11 mouse cellular contexts compared by ENCODE assay signal in genomic region chr5:129731021-129731420, GRCm38 (mm10). TPM values are rescaled to one million over a fixed set of nuclear protein-coding genes. Genes with fewer than 3 reads are reported as not detected.
DNase-seq lines count a peak whose midpoint lies in the region; ATAC-seq lines count a peak whose summit lies in the region.
"Had no signal": no experiment of that assay in that cellular context is flagged by ENCODE, and none has a peak within 500 bp of the region (broad histone marks: within the 10 kb centered on the region; RNA-seq: fewer than 3 reads in every experiment).

No protein-coding gene starts in this region.

- DNase-seq in cerebellum, adult 18-20 months: peak; percentile 29 to 52
- no peak for DNase-seq in cerebellum, postnatal 14 days
- no peak for DNase-seq in heart, embryonic 10.5 days (ENCODE audit: low spot score)
- no peak for DNase-seq in liver, embryonic 11.5 days (ENCODE audit: low spot score)
- DNase-seq in kidney, adult 18-20 months: no peak
- DNase-seq in retina, embryonic 14.5 days (ENCODE audit: low spot score): no peak
- DNase-seq: right cerebral cortex, postnatal 4 days had no signal

- H3K27ac ChIP-seq in embryonic facial prominence, embryonic 13.5 days: no peak overlapping the region
- peak overlapping the region; percentile 84; the same call in 1 of the 2 replicates for H3K27ac ChIP-seq in heart, embryonic 10.5 days
- H3K27ac ChIP-seq in liver, embryonic 11.5 days (ENCODE audit: low read depth, low read length): peak overlapping the region; percentile 48; the same call in 1 of the 2 replicates
- H3K27ac ChIP-seq in midbrain, embryonic 15.5 days: no peak overlapping the region
- H3K27ac ChIP-seq: limb, embryonic 13.5 days; neural tube, embryonic 12.5 days had no signal

- H3K4me3 ChIP-seq in embryonic facial prominence, embryonic 13.5 days: no peak overlapping the region
- H3K4me3 ChIP-seq in heart, embryonic 10.5 days: no peak overlapping the region
- no peak overlapping the region for H3K4me3 ChIP-seq in liver, embryonic 11.5 days (ENCODE audit: low read depth, low read length)
- no peak overlapping the region for H3K4me3 ChIP-seq in midbrain, embryonic 15.5 days
- H3K4me3 ChIP-seq: limb, embryonic 13.5 days; neural tube, embryonic 12.5 days had no signal

- H3K9ac ChIP-seq in embryonic facial prominence, embryonic 13.5 days: 0 out of 2 replicates have a peak overlapping the region, but pooled peaks have one; percentile 4
- H3K9ac ChIP-seq in liver, embryonic 11.5 days (ENCODE audit: low read depth, low read length): peak overlapping the region; percentile 31
- H3K9ac ChIP-seq in midbrain, embryonic 15.5 days: no peak overlapping the region
- H3K9ac ChIP-seq: limb, embryonic 13.5 days; neural tube, embryonic 12.5 days had no signal

- no peak overlapping the region for H3K4me2 ChIP-seq in embryonic facial prominence, embryonic 13.5 days
- H3K4me2 ChIP-seq in liver, embryonic 11.5 days: no peak overlapping the region; the same call in 1 of the 2 replicates
- H3K4me2 ChIP-seq in midbrain, embryonic 15.5 days: no peak overlapping the region
- H3K4me2 ChIP-seq: limb, embryonic 13.5 days; neural tube, embryonic 12.5 days had no signal

- H3K27me3 ChIP-seq in embryonic facial prominence, embryonic 13.5 days: no peaks in the 10 kb centered on the region
- H3K27me3 ChIP-seq in heart, embryonic 10.5 days (ENCODE audit: insufficient read depth, poor library complexity, severe bottlenecking): no peaks in the 10 kb centered on the region
- no peaks in the 10 kb centered on the region for H3K27me3 ChIP-seq in liver, embryonic 11.5 days (replicated peaks; ENCODE audit: control insufficient read depth, insufficient read depth, low read length)
- no peaks in the 10 kb centered on the region for H3K27me3 ChIP-seq in midbrain, embryonic 15.5 days (replicated peaks)
- H3K27me3 ChIP-seq: limb, embryonic 13.5 days; neural tube, embryonic 12.5 days had no signal

- WGBS in embryonic facial prominence, embryonic 13.5 days: 40% methylated on average over 5 of the region's 5 CpGs
- WGBS in heart, embryonic 10.5 days: 44% methylated on average over 5 of the region's 5 CpGs
- 66% methylated on average over 5 of the region's 5 CpGs for WGBS in liver, embryonic 11.5 days
- 82% methylated on average over 5 of the region's 5 CpGs for WGBS in midbrain, embryonic 15.5 days

- peaks cover 11% of the 10 kb centered on the region for H3K36me3 ChIP-seq in embryonic facial prominence, embryonic 13.5 days
- peaks cover 12% of the 10 kb centered on the region; the same call in 1 of the 2 replicates for H3K36me3 ChIP-seq in heart, embryonic 10.5 days
- peaks cover 4% of the 10 kb centered on the region; the same call in 1 of the 2 replicates for H3K36me3 ChIP-seq in liver, embryonic 11.5 days (ENCODE audit: control insufficient read depth, insufficient read depth, low read length)
- no peaks in the 10 kb centered on the region for H3K36me3 ChIP-seq in midbrain, embryonic 15.5 days (replicated peaks)
- H3K36me3 ChIP-seq: neural tube, embryonic 12.5 days had no signal

- H3K4me1 ChIP-seq in embryonic facial prominence, embryonic 13.5 days: peaks cover 49% of the 10 kb centered on the region
- peaks cover 63% of the 10 kb centered on the region for H3K4me1 ChIP-seq in heart, embryonic 10.5 days
- H3K4me1 ChIP-seq in liver, embryonic 11.5 days (replicated peaks; ENCODE audit: control insufficient read depth, insufficient read depth, low read length): peaks cover 48% of the 10 kb centered on the region
- peaks cover 23% of the 10 kb centered on the region for H3K4me1 ChIP-seq in midbrain, embryonic 15.5 days

- no peaks in the 10 kb centered on the region for H3K9me3 ChIP-seq in embryonic facial prominence, embryonic 13.5 days
- H3K9me3 ChIP-seq in heart, embryonic 10.5 days: no peaks in the 10 kb centered on the region
- no peaks in the 10 kb centered on the region for H3K9me3 ChIP-seq in liver, embryonic 11.5 days (ENCODE audit: control insufficient read depth, low read length)
- H3K9me3 ChIP-seq in midbrain, embryonic 15.5 days: no peaks in the 10 kb centered on the region
- H3K9me3 ChIP-seq: limb, embryonic 13.5 days; neural tube, embryonic 12.5 days had no signal

- ATAC-seq in embryonic facial prominence, embryonic 13.5 days (ENCODE audit: insufficient number of reproducible peaks, insufficient read depth, low FRiP score, low TSS enrichment, low read depth): no peak
- ATAC-seq in liver, embryonic 11.5 days (replicated peaks; ENCODE audit: low FRiP score): no peak
- ATAC-seq in midbrain, embryonic 15.5 days (replicated peaks): no peak

RNA-seq across cellular contexts. Expression of gene Nipsnap2, which starts 6.2 kb away (rescaled TPM):
- 112 and 113 TPM in 2 replicates for polyA plus RNA-seq in embryonic facial prominence, embryonic 13.5 days (2015; fragmentation: Nextera tagmentation; extraction: Ambion mirVana)
- polyA plus RNA-seq in heart, embryonic 10.5 days (2016; fragmentation: Nextera tagmentation; extraction: Ambion mirVana): 140 and 220 TPM in 2 replicates
- 58.7 and 58.9 TPM in 2 replicates for polyA plus RNA-seq in liver, embryonic 11.5 days (2014; fragmentation: Nextera tagmentation; extraction: Ambion mirVana)
- 81.8 and 82.0 TPM in 2 replicates for polyA plus RNA-seq in midbrain, embryonic 15.5 days (2015; fragmentation: Nextera tagmentation; extraction: Ambion mirVana)

RNA-seq across cellular contexts. Expression of gene Mrps17, which starts 15.7 kb away (rescaled TPM):
- 205 and 223 TPM in 2 replicates for polyA plus RNA-seq in embryonic facial prominence, embryonic 13.5 days (2015; fragmentation: Nextera tagmentation; extraction: Ambion mirVana)
- 162 and 176 TPM in 2 replicates for polyA plus RNA-seq in heart, embryonic 10.5 days (2016; fragmentation: Nextera tagmentation; extraction: Ambion mirVana)
- 209 and 221 TPM in 2 replicates for polyA plus RNA-seq in liver, embryonic 11.5 days (2014; fragmentation: Nextera tagmentation; extraction: Ambion mirVana)
- polyA plus RNA-seq in midbrain, embryonic 15.5 days (2015; fragmentation: Nextera tagmentation; extraction: Ambion mirVana): 161 and 167 TPM in 2 replicates

RNA-seq across cellular contexts. Expression of gene Sept14, which starts 22.7 kb away (rescaled TPM):
- not detected in 2 replicates for polyA plus RNA-seq in embryonic facial prominence, embryonic 13.5 days (2015; fragmentation: Nextera tagmentation; extraction: Ambion mirVana)
- polyA plus RNA-seq in heart, embryonic 10.5 days (2016; fragmentation: Nextera tagmentation; extraction: Ambion mirVana): not detected in 2 replicates
- not detected in 2 replicates for polyA plus RNA-seq in liver, embryonic 11.5 days (2014; fragmentation: Nextera tagmentation; extraction: Ambion mirVana)
- polyA plus RNA-seq in midbrain, embryonic 15.5 days (2015; fragmentation: Nextera tagmentation; extraction: Ambion mirVana): not detected in 2 replicates
- polyA plus RNA-seq: limb, embryonic 13.5 days; neural tube, embryonic 12.5 days had no signal

RNA-seq across cellular contexts. Expression of gene Psph, which starts 56.2 kb away (rescaled TPM):
- polyA plus RNA-seq in embryonic facial prominence, embryonic 13.5 days (2015; fragmentation: Nextera tagmentation; extraction: Ambion mirVana): 30.3 and 33.7 TPM in 2 replicates
- polyA plus RNA-seq in heart, embryonic 10.5 days (2016; fragmentation: Nextera tagmentation; extraction: Ambion mirVana): 36.3 and 55.4 TPM in 2 replicates
- 120 and 129 TPM in 2 replicates for polyA plus RNA-seq in liver, embryonic 11.5 days (2014; fragmentation: Nextera tagmentation; extraction: Ambion mirVana)
- 24.0 and 35.1 TPM in 2 replicates for polyA plus RNA-seq in midbrain, embryonic 15.5 days (2015; fragmentation: Nextera tagmentation; extraction: Ambion mirVana)

Comparison
In these comparisons a context has a peak if more than half of its experiments do, and no peak if none do; other contexts are left out.
1. DNase-seq: peak in cerebellum, adult 18-20 months (2 of 2); none in cerebellum, postnatal 14 days (0 of 2), heart, embryonic 10.5 days (single experiment), liver, embryonic 11.5 days (single experiment), kidney, adult 18-20 months (single experiment) and retina, embryonic 14.5 days (single experiment).
2. H3K27ac ChIP-seq: peak in heart, embryonic 10.5 days (single experiment) and liver, embryonic 11.5 days (single experiment); none in embryonic facial prominence, embryonic 13.5 days (single experiment) and midbrain, embryonic 15.5 days (single experiment).